Mouse (Mus musculus) cerebellum, postnatal 4 days (tissue): ENCODE data around the gene Tshz2.
"Not testable (repeated sequence)": the region's sequence is repeated elsewhere in the genome, so short reads cannot be mapped to it uniquely, and the experiment has no call there.

ENCODE experiments used
- DNase-seq, 2 experiments: peaks; one replicate each; pipeline ENCODE4 v3.0.0; 2022; ENCODE audit warnings: low spot score in 2 of 2, mixed read lengths in 1 of 2

The Tshz2 gene

DNA sequence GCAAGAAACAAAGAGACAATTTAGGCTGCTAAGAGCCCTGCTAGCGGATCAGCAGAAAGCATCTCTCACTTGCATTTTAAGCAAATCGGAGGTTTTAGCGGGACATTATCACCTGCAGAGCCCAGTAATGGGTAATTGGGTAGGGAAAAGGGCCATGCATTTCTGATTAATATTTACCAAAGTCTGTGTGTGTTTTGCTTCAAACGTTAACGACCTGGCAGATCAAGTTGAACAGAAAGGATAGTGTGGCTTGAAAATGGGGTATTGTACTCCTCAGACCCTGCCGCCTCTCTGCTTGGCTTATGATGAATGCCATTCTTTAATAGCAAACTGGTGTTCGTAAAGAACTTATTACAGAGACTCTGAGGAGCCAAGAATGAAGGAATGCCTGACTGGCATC is 122.3 kb downstream of the Tshz2 start:
- no peak for DNase-seq

DNA sequence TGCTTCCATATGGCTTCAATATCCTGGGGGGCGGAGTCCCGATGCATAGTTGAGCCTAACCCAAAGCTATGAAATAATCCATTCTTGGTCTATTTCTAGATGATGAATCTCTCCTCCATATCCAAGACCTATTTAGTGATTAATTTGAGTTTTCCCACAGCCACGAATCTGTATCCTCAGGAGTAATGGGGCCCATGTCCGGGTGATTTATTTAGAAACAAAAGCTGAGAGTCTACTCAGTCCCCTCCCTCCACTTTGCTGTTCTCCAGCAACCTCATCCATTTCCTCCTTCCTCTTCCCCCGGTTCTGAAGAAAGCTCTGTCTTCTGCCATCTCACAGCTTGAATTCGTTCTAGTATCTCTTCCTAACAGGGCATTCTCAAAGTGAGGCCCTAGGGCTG is 125.3 kb downstream of the Tshz2 start:
- no peak for DNase-seq

DNA sequence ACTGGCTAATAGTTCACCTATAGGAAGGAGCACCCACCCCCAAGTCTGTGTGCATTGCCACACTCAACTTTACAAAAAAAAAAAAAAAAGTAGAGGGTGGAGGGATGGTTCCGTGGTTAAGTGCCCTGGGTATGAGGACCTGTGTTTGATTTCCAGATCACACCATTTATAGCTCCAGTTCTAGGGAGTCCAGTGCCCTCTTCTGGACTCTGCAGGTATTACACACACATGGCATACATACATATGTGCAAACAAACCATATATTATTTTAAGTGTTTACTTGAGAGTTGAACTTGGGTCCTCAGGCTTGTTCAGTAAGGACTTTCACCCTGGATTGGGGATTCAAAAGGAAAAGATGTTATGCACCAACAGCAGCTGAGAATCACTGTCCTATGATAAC is 127.3 kb downstream of the Tshz2 start:
- no peak for DNase-seq

DNA sequence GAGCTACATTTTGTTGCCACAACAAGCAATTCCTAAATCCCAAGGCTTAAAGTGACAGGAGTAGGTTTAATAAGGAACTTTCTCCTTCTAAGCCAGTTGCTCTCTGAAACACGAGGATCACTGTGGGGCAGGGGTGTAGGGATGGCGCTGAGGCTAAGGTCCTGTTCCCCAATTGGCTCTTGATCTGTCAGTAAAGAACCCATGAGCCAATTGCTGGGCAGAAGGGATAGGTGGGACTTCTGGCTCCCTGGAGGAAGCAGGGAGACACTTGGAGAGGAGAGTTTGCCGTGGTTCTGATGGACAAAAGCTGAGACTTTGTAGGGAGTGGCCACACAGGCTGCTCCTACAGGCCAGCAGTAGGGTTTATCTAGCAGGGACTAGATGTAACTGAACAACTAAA is 128.9 kb downstream of the Tshz2 start:
- DNase-seq: no peak

DNA sequence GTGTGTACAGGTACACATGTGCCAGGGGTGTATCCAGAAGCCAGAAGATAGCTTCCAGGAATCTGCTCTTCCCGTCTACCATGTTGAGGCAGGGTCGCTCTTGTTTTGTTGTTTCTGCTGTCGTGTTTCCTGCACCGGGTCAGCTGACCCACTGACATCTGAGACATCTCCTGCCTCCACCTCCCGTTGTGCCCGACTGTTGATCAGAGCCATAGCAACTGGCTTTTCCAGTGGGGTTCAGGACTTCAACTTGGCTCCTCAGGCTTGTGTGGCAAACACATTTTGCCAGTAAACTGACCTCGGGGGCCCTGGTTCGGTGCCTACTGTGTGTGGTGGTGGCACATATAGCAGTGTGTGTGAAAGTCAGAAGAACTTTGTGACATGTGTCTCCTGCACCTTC is 129.5 kb downstream of the Tshz2 start:
- no peak for DNase-seq

GRCm38 (mm10) chr2:169763716-169764115 is 130.9 kb downstream of the Tshz2 start:
- DNase-seq: no peak

GRCm38 (mm10) chr2:169766247-169766646 is 133.4 kb downstream of the Tshz2 start:
- no peak for DNase-seq

DNA sequence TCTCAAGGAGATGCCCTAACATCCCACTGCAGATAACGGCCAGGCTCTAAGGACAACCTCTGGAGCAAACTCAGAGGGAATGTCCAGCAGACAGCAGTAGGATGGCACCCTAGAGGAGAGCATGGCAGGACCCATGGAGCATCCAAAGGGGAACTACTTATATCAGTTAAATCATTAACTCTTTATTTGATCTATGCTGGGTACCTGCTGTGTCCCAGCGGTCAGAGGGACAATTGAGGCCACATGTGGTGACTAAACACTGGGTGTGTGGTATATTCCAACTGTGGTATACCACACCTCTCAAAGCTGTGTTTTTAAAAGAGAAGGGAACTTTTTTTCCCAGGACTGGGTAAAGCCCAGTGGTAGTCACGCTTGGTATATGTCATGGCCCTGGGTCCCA is 134.5 kb downstream of the Tshz2 start:
- no peak for DNase-seq

GRCm38 (mm10) chr2:169775078-169775477 is 142.3 kb downstream of the Tshz2 start:
- DNase-seq: no peak

- DNase-seq: no peak
Measured at GRCm38 (mm10) chr2:169777242-169777641, 144.4 kb downstream of the Tshz2 start.

DNA sequence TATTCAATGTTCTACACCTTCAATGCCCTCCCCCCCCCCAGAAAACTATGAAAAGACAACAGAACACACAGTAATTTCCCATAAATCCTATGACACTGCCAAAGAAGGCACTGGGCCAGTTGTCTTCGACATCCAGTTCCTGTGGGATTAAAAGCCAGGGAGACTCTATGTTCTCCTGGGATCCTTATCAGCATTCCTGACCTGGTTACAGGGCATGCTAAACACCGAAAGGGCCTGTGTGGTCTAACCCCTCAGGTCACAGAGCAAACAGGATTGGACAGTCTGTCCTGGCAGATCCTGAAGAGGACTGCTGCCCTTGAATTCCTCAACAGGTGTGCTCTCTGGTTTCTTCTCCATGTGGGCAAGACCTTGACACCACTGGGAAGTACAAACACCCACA is 145.0 kb downstream of the Tshz2 start:
- no peak for DNase-seq

DNA sequence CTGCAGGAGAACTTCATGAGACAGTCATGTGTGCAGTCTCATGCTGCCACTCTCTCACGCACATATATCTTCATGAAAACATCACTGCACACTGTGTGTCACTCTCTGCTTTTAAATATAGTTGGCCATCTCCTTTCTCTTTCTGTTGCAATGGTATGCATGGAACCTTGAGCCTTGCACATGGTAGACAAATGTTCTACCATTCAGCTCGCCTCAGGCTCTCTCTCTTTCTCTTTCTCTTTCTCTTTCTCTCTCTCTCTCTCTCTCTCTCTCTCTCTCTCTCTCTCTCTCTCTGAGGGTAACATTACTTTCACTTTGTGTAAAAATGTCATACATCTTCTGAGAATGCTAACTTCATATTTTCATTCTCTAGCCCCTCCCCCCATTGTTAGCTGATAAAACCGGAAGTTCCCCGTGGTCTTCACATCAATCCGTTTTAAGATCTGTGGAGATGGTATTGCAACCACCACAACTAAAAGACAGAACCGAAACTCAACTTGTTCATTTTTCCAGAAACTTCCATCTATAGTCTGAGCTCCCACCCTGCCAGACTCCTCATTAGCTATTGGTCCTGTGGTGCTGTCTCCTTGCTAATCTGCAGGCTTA is 146.0 kb downstream of the Tshz2 start:
- DNase-seq: no peak

- not testable (repeated sequence) for DNase-seq
Measured at GRCm38 (mm10) chr2:169781671-169782070, 148.9 kb downstream of the Tshz2 start.

GRCm38 (mm10) chr2:169782874-169783680 is 150.3 kb downstream of the Tshz2 start:
- no peak for DNase-seq

- no peak for DNase-seq
Measured at GRCm38 (mm10) chr2:169783681-169784033, 150.8 kb downstream of the Tshz2 start.

DNA sequence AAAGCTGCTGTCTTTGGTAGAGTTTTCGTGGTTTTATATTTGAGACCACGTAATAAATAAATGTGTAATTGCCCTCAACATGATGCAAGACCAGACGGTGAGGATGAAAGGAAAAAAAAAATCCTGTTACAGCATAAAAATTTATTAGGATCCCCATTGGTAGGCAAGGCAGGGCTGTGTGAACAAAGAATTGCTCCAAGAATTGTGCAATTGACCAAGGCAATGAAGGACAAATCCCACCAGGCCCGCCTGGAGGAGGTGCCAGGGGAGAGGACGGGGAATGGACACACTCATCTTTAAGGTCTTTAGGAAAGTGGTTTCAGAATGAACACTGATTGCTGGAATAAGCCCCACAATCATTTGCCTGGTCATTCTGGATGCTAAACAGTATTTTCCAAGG is 154.6 kb downstream of the Tshz2 start:
- DNase-seq: no peak

GRCm38 (mm10) chr2:169787906-169788305 is 155.1 kb downstream of the Tshz2 start:
- no peak for DNase-seq

DNA sequence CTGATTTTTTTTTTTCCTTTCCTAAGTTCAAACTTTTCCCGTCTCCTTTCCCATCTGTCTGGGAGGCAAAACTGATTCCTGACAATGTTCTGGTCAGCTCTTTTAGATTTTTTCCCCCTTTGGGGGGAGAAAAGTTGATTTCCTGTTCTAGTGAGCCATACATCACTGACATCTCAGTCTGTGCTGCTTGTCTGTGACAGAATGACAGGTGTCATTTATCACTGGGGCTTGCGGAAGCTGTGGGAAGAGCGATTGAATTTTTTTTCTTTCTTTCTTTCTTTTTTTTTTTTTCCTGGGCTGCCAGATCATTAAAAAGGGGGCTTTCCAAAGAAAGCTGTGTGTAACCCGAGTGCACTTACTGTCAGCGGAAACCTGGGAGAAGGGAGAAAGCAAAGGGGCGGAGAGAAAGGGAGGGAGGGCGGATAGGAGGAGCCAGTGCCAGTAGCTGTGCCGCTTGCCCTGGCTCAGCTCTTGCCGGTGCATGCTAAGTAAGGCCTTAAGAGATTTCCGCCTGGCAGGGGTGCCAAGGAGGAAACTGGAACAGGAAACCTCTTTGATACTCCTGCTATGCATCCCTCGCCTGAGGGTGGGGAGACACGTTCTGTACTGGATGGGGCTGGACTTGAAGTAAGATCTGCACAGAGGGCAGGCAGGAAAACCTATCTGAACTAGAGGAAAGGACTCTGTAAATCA is 157.8 kb downstream of the Tshz2 start:
- peak in 1 of 2 experiments; percentile 23 for DNase-seq

- no peak for DNase-seq
Measured at GRCm38 (mm10) chr2:169792706-169793105, 159.9 kb downstream of the Tshz2 start.

DNA sequence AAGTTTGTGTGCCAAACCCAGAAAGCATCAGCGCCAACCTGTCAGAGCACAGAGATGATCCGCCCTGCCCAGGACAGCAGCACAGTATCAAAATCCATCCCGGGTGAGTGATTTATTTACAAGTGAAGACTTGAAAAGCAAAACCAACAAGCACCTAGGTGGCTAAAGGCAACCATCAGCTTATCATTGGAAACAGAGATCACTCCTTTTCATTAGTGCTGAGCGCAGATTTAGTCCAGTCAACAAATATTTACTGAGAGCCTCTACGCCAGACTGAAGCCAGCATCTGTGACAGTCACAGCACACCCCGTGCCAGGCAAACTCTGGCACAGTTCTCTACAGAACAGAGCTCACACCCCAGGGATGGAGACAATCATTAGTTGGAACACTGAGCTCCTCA is 169.4 kb downstream of the Tshz2 start:
- DNase-seq: no peak

DNA sequence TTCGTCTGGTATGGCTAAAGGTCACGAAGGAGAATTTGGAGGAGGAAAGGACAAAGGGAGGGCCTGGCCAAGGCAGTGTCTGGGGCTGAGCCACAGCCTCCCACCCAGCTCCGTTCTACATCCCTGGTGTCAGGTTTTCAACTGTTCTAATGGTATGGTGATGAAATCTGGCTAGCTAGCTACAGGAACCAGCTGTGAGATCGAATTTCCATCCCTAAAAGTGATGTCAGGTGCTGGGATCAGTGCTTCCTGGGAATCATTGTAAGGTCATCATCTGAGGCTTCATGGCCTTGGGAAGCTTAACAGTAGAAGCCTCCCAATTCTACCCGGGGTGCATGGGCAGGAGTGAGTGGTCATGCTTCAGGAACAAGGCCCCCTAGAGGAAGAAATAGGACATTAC is 171.6 kb downstream of the Tshz2 start:
- no peak for DNase-seq

DNA sequence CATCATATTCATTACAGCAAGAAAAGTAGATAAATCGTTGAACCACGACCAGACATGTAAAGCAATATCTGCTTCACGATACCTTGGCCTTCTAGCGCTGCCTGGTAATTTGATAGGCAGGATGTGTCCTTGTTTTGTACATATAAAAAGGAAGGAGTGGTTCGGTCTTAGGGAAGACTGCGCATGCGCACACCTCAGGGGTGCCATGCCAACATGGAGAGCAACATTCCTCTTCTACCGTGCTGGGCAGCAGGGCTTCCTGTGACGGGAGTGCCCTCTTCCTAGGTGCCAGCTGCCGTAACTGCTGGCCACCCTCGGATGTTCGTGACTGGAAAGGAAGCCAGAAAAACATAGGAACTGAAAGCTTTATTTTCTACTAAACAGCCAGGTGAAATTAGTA is 172.7 kb downstream of the Tshz2 start:
- no peak for DNase-seq

DNA sequence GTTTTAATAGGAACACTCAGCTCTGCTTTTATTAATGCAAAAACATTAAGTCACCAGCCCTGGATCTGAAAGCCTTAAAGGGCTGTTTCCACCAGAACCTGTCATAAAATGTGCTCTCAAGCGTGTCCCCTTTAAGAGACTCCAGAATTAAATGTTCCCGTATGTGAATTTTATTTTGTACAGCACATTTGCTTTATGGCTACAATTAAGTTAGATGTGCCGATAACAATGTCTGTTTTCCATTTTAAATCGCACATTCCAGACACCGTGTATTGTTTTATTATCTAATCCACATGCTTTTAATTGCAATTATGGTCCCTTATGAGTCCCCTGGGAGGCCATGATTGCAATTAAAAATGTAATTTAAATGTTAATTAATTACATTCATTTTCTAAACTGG is 178.8 kb downstream of the Tshz2 start:
- no peak for DNase-seq
